Mouse (Mus musculus) cortical plate, adult 2 months (tissue): ENCODE results near the gene Hspa12a. TPM values are rescaled to one million over a fixed set of nuclear protein-coding genes. Genes with fewer than 3 reads are reported as not detected.

ENCODE experiments used
- H3K27ac ChIP-seq: fragments of 200-500 bp; 2 replicates; pipeline ENCODE4 v1.5.1; 2012; ENCODE audit warnings: low read length, control low read depth, inconsistent platforms; ENCODE audit not compliant: insufficient read depth
- H3K4me1 ChIP-seq: fragments of 200-500 bp; 2 replicates; pipeline ENCODE4 v1.6.1; 2011; ENCODE audit warnings: low read length; ENCODE audit not compliant: control insufficient read depth, insufficient read depth
- H3K4me3 ChIP-seq: fragments of 200-500 bp; 2 replicates; pipeline ENCODE4 v1.5.1; 2011; ENCODE audit warnings: mild to moderate bottlenecking, low read length, control low read depth; ENCODE audit not compliant: insufficient read depth
- CTCF ChIP-seq: fragments of 200-500 bp; IDR thresholded peaks from 2 replicates; pipeline ENCODE4 v1.5.1; 2011; ENCODE audit warnings: mild to moderate bottlenecking, control low read depth, low read length; ENCODE audit not compliant: insufficient read depth; ENCODE audit errors: extremely low read depth
- POLR2A ChIP-seq: fragments of 200-500 bp; IDR thresholded peaks from 2 replicates; pipeline ENCODE4 v1.6.1; 2011; ENCODE audit warnings: mild to moderate bottlenecking, low read length, control low read depth; ENCODE audit not compliant: insufficient read depth; ENCODE audit errors: extremely low read depth
- polyA plus RNA-seq: library from polyadenylated mRNA; depleted of rRNA; stranded (reverse); fragments of >200 nt; gene quantifications from 2 replicates; pipeline ENCODE4 v1.2.3, GENCODE M21; 2012

Hspa12a gene
- polyA plus RNA-seq, 1 experiment: 122 TPM

DNA sequence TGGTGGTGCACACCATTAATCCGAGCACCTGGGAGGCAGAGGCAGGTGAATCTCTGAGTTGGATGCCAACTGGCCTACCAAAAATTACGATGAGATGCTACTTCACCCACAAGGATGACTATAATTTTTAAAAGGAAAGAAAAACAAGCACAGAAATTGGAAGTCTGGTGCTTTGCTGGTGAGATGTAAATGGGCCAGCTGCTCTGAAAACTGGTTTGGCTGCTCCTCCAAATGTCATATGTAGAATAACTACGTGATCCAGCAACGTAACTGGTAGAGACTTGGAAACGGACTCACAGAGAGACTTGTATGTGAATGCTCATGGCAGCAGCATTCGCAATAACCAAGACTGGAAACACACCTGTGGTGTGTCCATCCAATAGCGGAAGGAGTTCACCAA, 113.3 kb downstream of the Hspa12a start:
- H3K4me1 ChIP-seq: peaks cover 20% of the 10 kb centered on the region
- H3K27ac ChIP-seq: peak overlapping the region; percentile 66
- no peak overlapping the region for H3K4me3 ChIP-seq
- TF ChIP-seq CTCF (no peak), POLR2A (no peak)

DNA sequence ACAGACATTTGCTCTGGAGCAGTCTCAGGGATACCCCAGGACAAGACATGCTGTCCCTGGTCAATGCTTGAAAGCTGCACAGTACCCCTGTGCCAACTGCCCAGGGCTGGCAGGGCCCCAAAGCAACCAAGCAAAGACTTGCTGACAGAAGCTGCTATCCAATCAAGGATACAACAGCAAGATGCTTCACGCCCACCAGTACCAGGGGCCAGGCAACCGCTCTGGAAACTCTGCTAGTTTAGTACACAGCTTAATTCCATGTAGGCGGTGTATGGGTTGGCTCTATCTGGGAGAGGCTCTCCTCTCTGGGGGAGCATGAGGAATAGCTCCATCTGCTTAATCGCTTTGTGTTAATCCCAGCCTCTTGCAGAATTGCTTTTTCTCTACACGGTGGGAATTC, 113.9 kb downstream of the Hspa12a start:
- Histone ChIP-seq H3K4me1 (peaks cover 20% of the 10 kb centered on the region), H3K27ac (peak overlapping the region; percentile 66), H3K4me3 (no peak overlapping the region)
- no peak for TF ChIP-seq POLR2A
- no peak for TF ChIP-seq CTCF

- Histone ChIP-seq H3K27ac (no peak overlapping the region), H3K4me3 (no peak overlapping the region), H3K4me1 (peaks cover 24% of the 10 kb centered on the region)
- TF ChIP-seq POLR2A (no peak), CTCF (no peak)
Measured at GRCm38 (mm10) chr19:58827656-58828055, 115.8 kb downstream of the Hspa12a start.

GRCm38 (mm10) chr19:58824316-58824715, 119.1 kb downstream of the Hspa12a start:
- Histone ChIP-seq H3K4me1 (peaks cover 19% of the 10 kb centered on the region), H3K27ac (no peak overlapping the region), H3K4me3 (no peak overlapping the region)
- no peak for TF ChIP-seq CTCF
- TF ChIP-seq POLR2A: no peak

- TF ChIP-seq CTCF (no peak), POLR2A (no peak)
- peaks cover 12% of the 10 kb centered on the region for H3K4me1 ChIP-seq
- no peak overlapping the region for H3K4me3 ChIP-seq
- peak overlapping the region; percentile 57 for H3K27ac ChIP-seq
Measured at GRCm38 (mm10) chr19:58823301-58823700, 120.2 kb downstream of the Hspa12a start.

DNA sequence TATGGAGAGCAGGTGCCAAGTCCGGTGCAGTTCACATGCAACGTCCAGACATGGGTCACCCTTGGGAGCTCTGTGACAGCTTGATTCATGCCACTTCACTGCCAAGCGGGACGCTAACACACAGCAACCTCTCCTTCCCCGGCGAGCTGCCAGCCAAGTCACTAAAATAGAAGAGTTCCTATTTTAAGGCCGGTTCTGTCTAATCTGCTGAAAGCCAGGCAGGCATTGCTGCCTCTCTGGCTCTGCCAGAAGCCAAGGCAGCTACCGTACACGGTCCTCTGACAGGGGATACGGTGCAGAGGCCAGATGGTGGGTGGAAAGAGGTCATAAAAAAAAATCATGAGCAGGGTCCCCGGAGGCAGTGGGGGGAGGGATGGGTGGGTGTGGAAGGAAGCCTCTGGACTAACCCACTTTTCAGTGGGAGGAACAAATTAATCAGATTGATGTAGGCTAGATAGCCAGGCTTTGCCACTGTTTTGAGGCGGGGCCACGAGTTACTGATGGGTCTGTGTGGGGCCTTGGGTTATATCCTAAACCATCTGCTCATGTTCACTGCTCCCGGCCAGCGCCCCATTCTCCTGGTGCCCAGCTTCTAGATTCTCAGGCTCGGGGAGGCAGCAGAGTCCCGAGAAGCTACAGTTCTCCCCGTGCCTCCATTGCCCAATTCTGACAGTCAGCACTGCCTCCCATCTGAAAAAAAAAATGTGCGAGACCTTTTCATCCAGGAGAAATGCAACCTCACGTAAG, 120.8 kb downstream of the Hspa12a start:
- H3K27ac ChIP-seq: peak overlapping the region; percentile 57
- peak; percentile 25; the same call in 1 of the 2 replicates for TF ChIP-seq POLR2A
- TF ChIP-seq CTCF: no peak
- peaks cover 7% of the 10 kb centered on the region for H3K4me1 ChIP-seq
- H3K4me3 ChIP-seq: no peak overlapping the region

DNA sequence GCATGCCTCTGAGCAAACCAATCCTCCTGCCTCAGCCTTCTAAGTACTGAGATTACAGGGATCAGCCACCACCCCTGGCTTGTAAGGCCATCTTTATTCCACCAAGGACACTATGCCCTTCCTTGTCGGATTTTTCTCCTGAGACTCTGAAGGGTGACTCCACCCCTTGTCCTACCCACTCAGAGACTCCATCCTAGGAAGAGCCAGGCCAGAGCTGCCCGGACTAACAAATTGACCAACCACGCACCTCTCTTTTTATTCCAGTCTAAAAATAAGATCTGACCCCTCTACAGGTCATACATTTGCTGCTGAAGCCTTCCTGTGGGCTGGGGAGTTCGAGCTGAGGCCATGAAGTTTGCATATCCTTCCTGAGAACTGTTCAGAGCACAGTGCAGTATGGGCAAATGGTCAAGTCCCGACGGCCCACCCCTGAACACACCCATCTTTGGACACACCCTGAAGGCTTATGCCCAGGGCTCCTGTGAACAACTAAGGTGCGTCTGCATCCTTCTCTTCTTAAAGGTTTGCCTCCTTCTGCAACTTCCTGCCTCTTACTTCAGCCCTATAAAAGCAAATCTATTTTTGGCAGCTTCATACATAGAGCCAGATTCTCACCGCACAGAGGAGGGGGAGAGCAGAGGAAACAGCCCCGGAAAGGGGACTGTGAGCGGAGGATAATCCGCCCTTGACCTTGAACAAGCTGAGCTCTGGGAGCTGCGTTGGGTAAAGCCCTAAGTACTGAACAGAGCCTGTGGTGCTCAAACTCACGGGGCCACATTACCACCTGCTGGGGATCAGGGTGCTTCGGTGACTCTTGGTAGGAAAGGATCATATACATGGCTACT, 124.7 kb downstream of the Hspa12a start:
- Histone ChIP-seq H3K27ac (0 out of 2 replicates have a peak overlapping the region, but pooled peaks have one; percentile 24), H3K4me3 (no peak overlapping the region), H3K4me1 (peaks cover 17% of the 10 kb centered on the region)
- TF ChIP-seq CTCF: no peak
- no peak for TF ChIP-seq POLR2A

DNA sequence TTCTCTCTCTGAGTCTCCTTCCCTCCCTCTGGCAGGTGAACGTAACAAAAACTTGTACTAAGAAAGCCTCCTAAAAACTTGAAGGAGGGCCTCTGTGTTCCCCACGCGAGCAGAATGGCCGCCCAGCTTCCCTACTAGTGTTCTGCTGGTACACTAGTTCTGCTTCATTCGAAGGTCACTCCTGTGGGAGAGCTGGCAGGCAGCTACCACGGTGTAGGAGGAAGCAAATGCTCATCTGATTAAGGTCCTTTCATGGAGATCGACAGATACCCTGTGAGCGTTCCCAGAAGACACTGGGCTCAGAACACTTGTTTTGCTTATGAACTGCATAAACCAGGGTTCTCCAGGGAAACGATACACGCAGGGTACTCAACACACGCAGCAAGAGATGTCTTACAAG, 126.1 kb downstream of the Hspa12a start:
- no peak for TF ChIP-seq POLR2A
- no peak for TF ChIP-seq CTCF
- H3K4me1 ChIP-seq: peaks cover 14% of the 10 kb centered on the region
- H3K4me3 ChIP-seq: no peak overlapping the region
- H3K27ac ChIP-seq: no peak overlapping the region

- TF ChIP-seq CTCF (no peak), POLR2A (no peak)
- Histone ChIP-seq H3K4me3 (no peak overlapping the region), H3K27ac (no peak overlapping the region), H3K4me1 (peaks cover 14% of the 10 kb centered on the region)
Measured at GRCm38 (mm10) chr19:58816453-58817041, 126.9 kb downstream of the Hspa12a start.

DNA sequence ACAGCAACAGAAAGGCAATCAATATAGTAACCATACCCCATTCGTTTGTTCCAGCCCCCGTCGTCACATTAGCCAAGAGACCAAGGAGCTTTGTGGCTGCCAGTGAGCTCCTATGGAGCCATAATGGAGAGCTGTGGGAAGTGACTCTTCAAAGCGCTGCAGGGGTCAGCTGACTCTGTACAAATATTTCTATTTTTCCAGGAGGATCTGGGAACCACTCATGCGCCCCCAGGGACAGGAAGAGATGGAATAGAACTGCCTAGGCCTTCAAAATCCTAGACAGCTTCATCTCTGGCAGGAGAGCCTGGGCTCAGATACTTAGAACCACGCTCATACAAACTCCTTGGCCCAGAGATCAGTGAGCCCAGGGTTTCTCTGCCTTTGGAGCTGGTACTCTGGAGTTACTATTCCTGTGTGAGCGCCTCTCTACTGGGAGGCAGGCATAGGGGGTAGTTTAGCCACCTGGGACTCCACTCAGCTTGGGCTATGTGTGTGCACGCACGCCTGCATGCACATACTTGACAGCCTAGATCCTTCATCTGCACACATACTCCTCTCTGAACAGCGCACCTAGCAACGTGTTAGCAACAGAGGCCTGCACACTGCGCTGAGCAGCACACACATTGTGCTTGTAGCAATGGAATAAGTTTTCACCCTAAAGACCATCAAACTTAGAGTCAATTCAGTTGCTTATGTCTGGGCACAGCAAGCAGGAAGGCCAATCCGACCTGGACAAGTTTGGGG, 128.1 kb downstream of the Hspa12a start:
- H3K27ac ChIP-seq: peak overlapping the region; percentile 31; the same call in 1 of the 2 replicates
- TF ChIP-seq POLR2A (no peak), CTCF (no peak)
- peaks cover 17% of the 10 kb centered on the region for H3K4me1 ChIP-seq
- H3K4me3 ChIP-seq: no peak overlapping the region
